Mouse (Mus musculus) liver, embryonic 14.5 days (tissue): ENCODE results near the gene Sema6b. TPM values are rescaled to one million over a fixed set of nuclear protein-coding genes. Genes with fewer than 3 reads are reported as not detected.
A peak's percentile ranks its signal among the peaks of the same experiment; 100 is the strongest.

Source experiments
- ATAC-seq: fragments of 200-750 bp; cut with Nextera tagmentation; 2 replicates; pipeline ENCODE4 v1.8.0; 2017; ENCODE audit warnings: moderate number of reproducible peaks, mild to moderate bottlenecking, moderate library complexity; ENCODE audit not compliant: insufficient read depth
- DNase-seq, 3 experiments: peaks; one replicate each; pipeline ENCODE4 v3.0.0-alpha.2; 2012 to 2013; ENCODE audit warnings: low read depth in 3 of 3, low spot score in 3 of 3
- H3K27ac ChIP-seq: fragments of 300-500 bp; sonication (generic); 2 replicates; pipeline ENCODE4 v1.5.1; 2014; ENCODE audit warnings: moderate library complexity, mild to moderate bottlenecking, control low read depth, inconsistent platforms
- H3K27me3 ChIP-seq: fragments of 300-500 bp; sonication (generic); 2 replicates; pipeline ENCODE4 v1.6.1; 2014; ENCODE audit warnings: mild to moderate bottlenecking, low read length, moderate library complexity; ENCODE audit not compliant: control insufficient read depth, insufficient read depth
- H3K36me3 ChIP-seq: fragments of 300-500 bp; sonication (generic); replicated peaks from 2 replicates; pipeline ENCODE4 v1.6.1; 2014; ENCODE audit warnings: low read depth; ENCODE audit not compliant: control insufficient read depth, insufficient read depth
- H3K4me1 ChIP-seq, 2 experiments: fragments of 200-500 bp in 1 of 2; fragments of 300-500 bp in 1 of 2; sonication (generic) in 1 of 2; replicated peaks; 2 replicates each; pipeline ENCODE4 v1.6.1; 2012 to 2014; ENCODE audit warnings: antibody characterized with exemption in 1 of 2, inconsistent platforms in 1 of 2, low read length in 1 of 2; ENCODE audit not compliant: control insufficient read depth in 2 of 2, insufficient read depth in 2 of 2
- H3K4me2 ChIP-seq: fragments of 300-500 bp; sonication (generic); 2 replicates; pipeline ENCODE4 v1.6.1; 2014; ENCODE audit warnings: low read depth, mild to moderate bottlenecking, control low read depth, moderate library complexity
- H3K4me3 ChIP-seq, 2 experiments: fragments of 200-500 bp in 1 of 2; fragments of 300-500 bp in 1 of 2; sonication (generic) in 1 of 2; 2 replicates each; pipeline ENCODE4 v1.5.1; 2012 to 2014; ENCODE audit warnings: low read depth in 2 of 2, low read length in 2 of 2, mild to moderate bottlenecking in 2 of 2, control low read depth in 1 of 2, inconsistent platforms in 1 of 2, moderate library complexity in 1 of 2; ENCODE audit not compliant: insufficient read depth in 1 of 2
- H3K9ac ChIP-seq: fragments of 300-500 bp; sonication (generic); replicated peaks from 2 replicates; pipeline ENCODE4 v1.6.1; 2014; ENCODE audit warnings: mild to moderate bottlenecking, control low read depth, moderate library complexity
- H3K9me3 ChIP-seq: fragments of 300-500 bp; sonication (generic); 2 replicates; pipeline ENCODE4 v1.6.1; 2016; ENCODE audit warnings: low read length, mixed read lengths; ENCODE audit not compliant: control insufficient read depth
- CTCF ChIP-seq: IDR thresholded peaks from 2 replicates; pipeline ENCODE4 v1.5.1; 2016; ENCODE audit warnings: antibody characterized with exemption, low read depth, control low read depth
- EP300 ChIP-seq: IDR thresholded peaks from 2 replicates; pipeline ENCODE4 v1.6.1; 2016; ENCODE audit warnings: antibody characterized with exemption, low read depth
- WGBS: fragments of 180-500 bp; shearing (Covaris S2); extraction: QIAGEN DNeasy Blood & Tissue Kit; methylation state at CpG from one replicate; pipeline ENCODE4 v1.1.7; 2014; ENCODE audit not compliant: insufficient replicate concordance; 5-methylcytosine and 5-hydroxymethylcytosine counted together
- polyA plus RNA-seq, 2 experiments: library from polyadenylated mRNA; depleted of rRNA in 1 of 2; stranded (reverse) in 1 of 2; unstranded in 1 of 2; fragments of >200 nt; fragmentation: Nextera tagmentation in 1 of 2; extraction: Ambion mirVana in 1 of 2; gene quantifications; 2 replicates each; pipeline versions ENCODE4 v1.2.1 to v1.2.3; 2012 to 2014

The Sema6b gene
- polyA plus RNA-seq, 2 experiments = 0.43 to 0.92 TPM

GRCm38 (mm10) chr17:56111864-56112263, 28.3 kb downstream of the Sema6b start:
- Histone ChIP-seq H3K9ac (no peak overlapping the region), H3K4me2 (no peak overlapping the region), H3K9me3 (no peaks in the 10 kb centered on the region), H3K4me1 (no peaks in the 10 kb centered on the region), H3K4me3 (no peak overlapping the region), H3K27ac (no peak overlapping the region), H3K36me3 (no peaks in the 10 kb centered on the region), H3K27me3 (no peaks in the 10 kb centered on the region; the same call in 1 of the 2 replicates)
- WGBS = 43% methylated on average over 5 of the region's 5 CpGs
- no peak; the same call in 1 of the 2 replicates for ATAC-seq
- peak; percentile 49 to 53 (median 52) for DNase-seq
- TF ChIP-seq CTCF (peak; percentile 95), EP300 (no peak)

- Histone ChIP-seq H3K27ac (no peak overlapping the region), H3K4me2 (no peak overlapping the region), H3K4me1 (no peaks in the 10 kb centered on the region), H3K27me3 (no peaks in the 10 kb centered on the region), H3K9ac (no peak overlapping the region), H3K4me3 (no peak overlapping the region), H3K9me3 (no peaks in the 10 kb centered on the region), H3K36me3 (no peaks in the 10 kb centered on the region)
- DNase-seq = no peak
- no peak for ATAC-seq
- 46% methylated on average over 1 of the region's 1 CpGs for WGBS
- no peak for TF ChIP-seq CTCF
Observed at GRCm38 (mm10) chr17:56111021-56111420, 29.1 kb downstream of the Sema6b start.

- WGBS = 49% methylated on average over 4 of the region's 4 CpGs
- Histone ChIP-seq H3K9me3 (no peaks in the 10 kb centered on the region), H3K27me3 (no peaks in the 10 kb centered on the region), H3K4me2 (no peak overlapping the region), H3K4me1 (no peaks in the 10 kb centered on the region), H3K9ac (no peak overlapping the region), H3K27ac (no peak overlapping the region), H3K4me3 (no peak overlapping the region), H3K36me3 (no peaks in the 10 kb centered on the region)
- TF ChIP-seq EP300 (no peak), CTCF (no peak)
- DNase-seq (no peak), ATAC-seq (no peak)
Observed at GRCm38 (mm10) chr17:56110571-56110970, 29.6 kb downstream of the Sema6b start.

- WGBS = 48% methylated on average over 10 of the region's 10 CpGs
- Histone ChIP-seq H3K4me1 (no peaks in the 10 kb centered on the region), H3K36me3 (no peaks in the 10 kb centered on the region), H3K27ac (no peak within 1 kb of the TSS), H3K9me3 (no peaks in the 10 kb centered on the region), H3K27me3 (no peaks in the 10 kb centered on the region), H3K4me3 (no peak within 1 kb of the TSS), H3K9ac (no peak within 1 kb of the TSS), H3K4me2 (no peak within 1 kb of the TSS)
- no peak for ATAC-seq
- no peak for TF ChIP-seq CTCF
- TF ChIP-seq EP300 = no peak
- DNase-seq = no peak
Observed at GRCm38 (mm10) chr17:56109219-56110051, 30.7 kb downstream of the Sema6b start, which contains the start of gene Plin4. Gene Plin4, minus strand, starts transcription at chr17:56109803.

GRCm38 (mm10) chr17:56108334-56109044, 31.7 kb downstream of the Sema6b start:
- Histone ChIP-seq H3K4me1 (no peaks in the 10 kb centered on the region), H3K4me3 (no peak overlapping the region), H3K27ac (no peak overlapping the region), H3K27me3 (no peaks in the 10 kb centered on the region), H3K9ac (no peak overlapping the region), H3K36me3 (no peaks in the 10 kb centered on the region), H3K4me2 (no peak overlapping the region), H3K9me3 (no peaks in the 10 kb centered on the region)
- no peak for ATAC-seq
- DNase-seq = no peak
- TF ChIP-seq CTCF (no peak), EP300 (no peak)
- WGBS = 64% methylated on average over 6 of the region's 6 CpGs
